11 mouse cellular contexts compared by ENCODE assay signal in the genomic region with DNA sequence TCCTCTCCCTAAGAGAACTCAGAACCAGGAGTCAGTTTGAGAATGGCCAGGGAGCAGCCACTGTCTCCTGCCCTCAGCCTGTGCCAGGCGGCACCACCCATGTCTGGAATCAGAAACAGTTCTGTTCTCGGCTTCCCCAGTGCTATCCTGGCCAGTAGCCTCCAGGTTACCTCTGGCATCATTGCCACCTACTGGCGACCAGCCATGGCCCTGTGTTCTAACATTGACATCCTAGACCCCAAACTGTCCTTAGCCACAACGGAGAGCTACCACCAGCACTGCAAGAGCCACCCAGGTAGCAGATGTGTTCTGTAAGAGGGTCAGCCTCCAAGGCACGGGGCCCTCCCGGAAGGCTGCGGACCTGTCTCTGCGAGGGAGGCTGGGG. TPM values are rescaled to one million over a fixed set of nuclear protein-coding genes. Genes with fewer than 3 reads are reported as not detected.
DNase-seq lines count a peak whose midpoint lies in the region; ATAC-seq lines count a peak whose summit lies in the region.
"Had no signal": no experiment of that assay in that cellular context is flagged by ENCODE, and none has a peak within 500 bp of the region (broad histone marks: within the 10 kb centered on the region; RNA-seq: fewer than 3 reads in every experiment).

No protein-coding gene starts in this region.

- H3K36me3 ChIP-seq in lung, embryonic 15.5 days = peaks cover 7% of the 10 kb centered on the region; the same call in 1 of the 2 replicates
- peaks cover 8% of the 10 kb centered on the region for H3K36me3 ChIP-seq in embryonic facial prominence, embryonic 13.5 days
- H3K36me3 ChIP-seq in midbrain, embryonic 13.5 days = no peaks in the 10 kb centered on the region

- no peak overlapping the region for H3K9ac ChIP-seq in lung, embryonic 15.5 days
- H3K9ac ChIP-seq in embryonic facial prominence, embryonic 13.5 days = peak overlapping the region; percentile 7; the same call in 1 of the 2 replicates
- 0 out of 2 replicates have a peak overlapping the region, but pooled peaks have one; percentile 23 for H3K9ac ChIP-seq in midbrain, embryonic 13.5 days (replicated peaks)

- no peak overlapping the region for H3K4me2 ChIP-seq in lung, embryonic 15.5 days
- H3K4me2 ChIP-seq in embryonic facial prominence, embryonic 13.5 days = no peak overlapping the region
- H3K4me2 ChIP-seq in midbrain, embryonic 13.5 days (replicated peaks) = no peak overlapping the region

- peak; percentile 20 for DNase-seq in gastrocnemius, adult 18-20 months (ENCODE audit: low spot score)
- no peak for DNase-seq in gastrocnemius, postnatal 36 days
- DNase-seq in lung, postnatal 14 days = no peak
- DNase-seq in frontal cortex, postnatal 25 days (ENCODE audit: low spot score in 2 of 2) = no peak
- DNase-seq: cerebellum, postnatal 36 days; gastrocnemius, postnatal 14 days; kidney, postnatal 36 days had no signal

- WGBS in lung, embryonic 15.5 days = 35% methylated on average over 8 of the region's 8 CpGs
- 58% methylated on average over 8 of the region's 8 CpGs for WGBS in embryonic facial prominence, embryonic 13.5 days
- 75% methylated on average over 8 of the region's 8 CpGs for WGBS in midbrain, embryonic 13.5 days

- no peaks in the 10 kb centered on the region for H3K27me3 ChIP-seq in lung, embryonic 15.5 days
- no peaks in the 10 kb centered on the region for H3K27me3 ChIP-seq in embryonic facial prominence, embryonic 13.5 days
- H3K27me3 ChIP-seq in midbrain, embryonic 13.5 days = no peaks in the 10 kb centered on the region

- peaks cover 48% of the 10 kb centered on the region for H3K4me1 ChIP-seq in lung, embryonic 15.5 days
- H3K4me1 ChIP-seq in embryonic facial prominence, embryonic 13.5 days = peaks cover 64% of the 10 kb centered on the region
- peaks cover 68% of the 10 kb centered on the region for H3K4me1 ChIP-seq in midbrain, embryonic 13.5 days (replicated peaks)

- no peak for ATAC-seq in lung, embryonic 15.5 days (ENCODE audit: borderline replicate concordance, extremely low read depth, low FRiP score, low TSS enrichment)
- ATAC-seq in embryonic facial prominence, embryonic 13.5 days (ENCODE audit: insufficient number of reproducible peaks, insufficient read depth, low FRiP score, low TSS enrichment, low read depth) = no peak
- no peak for ATAC-seq in midbrain, embryonic 13.5 days
- no peak for ATAC-seq in megakaryocyte, adult 5-6 weeks (ENCODE audit: poor library complexity, severe bottlenecking)

- peak overlapping the region; percentile 54 for H3K27ac ChIP-seq in lung, embryonic 15.5 days
- peak overlapping the region; percentile 66 for H3K27ac ChIP-seq in embryonic facial prominence, embryonic 13.5 days
- H3K27ac ChIP-seq in midbrain, embryonic 13.5 days = peak overlapping the region; percentile 22

- H3K4me3 ChIP-seq in lung, embryonic 15.5 days = no peak overlapping the region
- H3K4me3 ChIP-seq in embryonic facial prominence, embryonic 13.5 days = no peak overlapping the region
- no peak overlapping the region for H3K4me3 ChIP-seq in midbrain, embryonic 13.5 days (replicated peaks)

- H3K9me3 ChIP-seq in lung, embryonic 15.5 days = no peaks in the 10 kb centered on the region
- no peaks in the 10 kb centered on the region for H3K9me3 ChIP-seq in embryonic facial prominence, embryonic 13.5 days
- no peaks in the 10 kb centered on the region for H3K9me3 ChIP-seq in midbrain, embryonic 13.5 days

- intact Hi-C loops in gastrocnemius, postnatal 36 days (cut with DNase I) = no loop called here

RNA-seq across cellular contexts. Expression of a gene that starts 23.2 kb away (rescaled TPM):
- 10 to 100 TPM; 73.4 to 80.1 TPM for total RNA-seq in gastrocnemius, adult 18-20 months (2021)
- 10 to 100 TPM; 54.7 to 61.2 TPM for total RNA-seq in gastrocnemius, postnatal 36 days (2021)
- polyA plus RNA-seq in lung, embryonic 15.5 days (2015; fragmentation: Nextera tagmentation; extraction: Ambion mirVana) = 21.0 and 24.1 TPM in 2 replicates
- 20.5 and 20.7 TPM in 2 replicates for polyA plus RNA-seq in embryonic facial prominence, embryonic 13.5 days (2015; fragmentation: Nextera tagmentation; extraction: Ambion mirVana)
- polyA plus RNA-seq in midbrain, embryonic 13.5 days (2015; fragmentation: Nextera tagmentation; extraction: Ambion mirVana) = 18.3 and 18.6 TPM in 2 replicates
- 21.9 and 26.0 TPM in 2 replicates for total RNA-seq in megakaryocyte, adult 5-6 weeks (2015)
- total RNA-seq in megakaryocyte, adult 5-6 weeks (2017) = 17.3 and 18.5 TPM in 2 replicates

RNA-seq across cellular contexts. Expression of a gene that starts 49.0 kb away (rescaled TPM):
- 100 to 1,000 TPM in 1 of 2 experiments, 1 to 10 TPM in 1; 8.1 to 202 TPM for total RNA-seq in gastrocnemius, adult 18-20 months (2021)
- 10 to 100 TPM; 18.2 to 39.3 TPM for total RNA-seq in gastrocnemius, postnatal 36 days (2021)
- 43.2 and 49.6 TPM in 2 replicates for polyA plus RNA-seq in lung, embryonic 15.5 days (2015; fragmentation: Nextera tagmentation; extraction: Ambion mirVana)
- 86.5 and 93.1 TPM in 2 replicates for polyA plus RNA-seq in embryonic facial prominence, embryonic 13.5 days (2015; fragmentation: Nextera tagmentation; extraction: Ambion mirVana)
- polyA plus RNA-seq in midbrain, embryonic 13.5 days (2015; fragmentation: Nextera tagmentation; extraction: Ambion mirVana) = 48.5 and 58.7 TPM in 2 replicates
- 2.2 and 2.4 TPM in 2 replicates for total RNA-seq in megakaryocyte, adult 5-6 weeks (2015)
- total RNA-seq in megakaryocyte, adult 5-6 weeks (2017) = 0.94 and 1.2 TPM in 2 replicates
